7 mouse cellular contexts compared by ENCODE assay signal in the genomic region with DNA sequence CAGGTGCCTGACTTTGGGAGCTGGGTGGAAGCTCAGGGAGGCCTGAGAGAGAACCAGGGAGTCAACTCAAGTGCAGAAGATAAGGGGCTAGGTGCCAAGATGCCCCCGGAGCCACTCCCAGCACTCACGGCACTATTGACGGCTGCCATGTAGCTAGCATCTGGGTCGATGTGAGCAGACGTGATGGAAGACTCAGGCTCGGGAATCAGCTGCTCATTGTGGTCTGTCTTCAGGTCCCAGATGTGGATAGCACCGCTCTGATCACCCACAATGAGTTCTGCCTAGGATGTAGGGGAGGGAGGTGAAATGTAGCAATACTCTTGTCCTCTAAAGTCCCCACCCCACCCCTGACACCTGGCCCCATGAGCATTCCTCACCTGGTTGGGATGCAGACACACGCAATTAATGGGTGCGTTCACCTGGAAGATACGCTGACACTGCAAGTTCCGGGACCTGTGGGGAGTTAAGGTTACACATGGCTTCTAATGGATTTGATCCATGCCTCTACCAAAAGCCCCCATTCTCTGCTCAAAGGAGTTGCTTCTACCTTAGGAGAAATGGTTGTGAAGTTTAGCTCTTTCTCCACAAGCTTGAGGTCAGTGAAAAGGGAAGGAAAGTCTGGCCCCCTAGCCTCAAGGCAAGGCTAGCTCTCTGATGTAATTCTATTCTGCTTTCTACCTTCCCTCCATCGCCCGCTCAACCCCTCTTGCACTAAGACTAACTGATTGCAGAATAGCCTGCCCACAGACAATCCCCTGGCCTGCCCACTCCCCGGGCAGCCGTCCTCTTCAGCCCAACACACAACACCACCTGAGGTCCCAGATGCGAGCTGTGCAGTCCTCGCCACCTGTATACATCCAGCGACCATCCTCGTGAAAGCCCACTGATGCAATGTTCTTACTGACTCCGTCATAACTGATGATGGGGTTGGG. TPM values are rescaled to one million over a fixed set of nuclear protein-coding genes. Genes with fewer than 3 reads are reported as not detected.
DNase-seq lines count a peak whose midpoint lies in the region; ATAC-seq and TF ChIP-seq lines count a peak whose summit lies in the region.

No protein-coding gene starts in this region.

- 92% methylated on average over 20 of the region's 20 CpGs for WGBS in lung, embryonic 14.5 days
- 90% methylated on average over 20 of the region's 20 CpGs for whole genome bisulfite sequencing in forebrain, embryonic 15.5 days
- WGBS in limb, embryonic 13.5 days: 92% methylated on average over 20 of the region's 20 CpGs
- WGBS in small intestine, adult 2 months: 84% methylated on average over 20 of the region's 20 CpGs

- H3K4me3 ChIP-seq in lung, embryonic 14.5 days (ENCODE audit: low read depth, low read length): 0 out of 2 replicates have a peak overlapping the region, but pooled peaks have one; percentile 73
- H3K4me3 ChIP-seq in forebrain, embryonic 15.5 days: no peak overlapping the region
- H3K4me3 ChIP-seq in limb, embryonic 13.5 days: no peak overlapping the region
- no peak overlapping the region for H3K4me3 ChIP-seq in small intestine, adult 2 months (ENCODE audit: low read depth, low read length)

- no peaks in the 10 kb centered on the region for H3K9me3 ChIP-seq in lung, embryonic 14.5 days (ENCODE audit: low read depth, low read length)
- H3K9me3 ChIP-seq in forebrain, embryonic 15.5 days: no peaks in the 10 kb centered on the region
- no peaks in the 10 kb centered on the region for H3K9me3 ChIP-seq in limb, embryonic 13.5 days

- no peak for TF ChIP-seq POLR2A in small intestine, adult 2 months (IDR thresholded peaks at IDR 0.05; ENCODE audit: low read depth, low read length)

- DNase-seq in lung, embryonic 14.5 days: no peak
- DNase-seq in lung, postnatal 25 days (ENCODE audit: low spot score): no peak
- DNase-seq in gastrocnemius, adult 18-20 months (ENCODE audit: low spot score): no peak
- no peak for DNase-seq in thymus, postnatal 36 days

- H3K27ac ChIP-seq in lung, embryonic 14.5 days (ENCODE audit: low read depth): no peak overlapping the region
- no peak overlapping the region for H3K27ac ChIP-seq in forebrain, embryonic 15.5 days (replicated peaks)
- H3K27ac ChIP-seq in limb, embryonic 13.5 days: no peak overlapping the region
- peak overlapping the region; percentile 1; the same call in 1 of the 2 replicates for H3K27ac ChIP-seq in small intestine, adult 2 months (ENCODE audit: insufficient read depth, low read depth, low read length)

- peak overlapping the region; percentile 62 for H3K4me2 ChIP-seq in lung, embryonic 14.5 days
- H3K4me2 ChIP-seq in forebrain, embryonic 15.5 days (replicated peaks): peak overlapping the region; percentile 53
- peak overlapping the region; percentile 77 for H3K4me2 ChIP-seq in limb, embryonic 13.5 days (replicated peaks)

- peak overlapping the region; percentile 82 for H3K9ac ChIP-seq in lung, embryonic 14.5 days
- H3K9ac ChIP-seq in forebrain, embryonic 15.5 days (replicated peaks): 0 out of 2 replicates have a peak overlapping the region, but pooled peaks have one; percentile 10
- peak overlapping the region; percentile 83 for H3K9ac ChIP-seq in limb, embryonic 13.5 days

- H3K27me3 ChIP-seq in lung, embryonic 14.5 days (ENCODE audit: insufficient read depth, low read length): no peaks in the 10 kb centered on the region
- no peaks in the 10 kb centered on the region for H3K27me3 ChIP-seq in forebrain, embryonic 15.5 days
- no peaks in the 10 kb centered on the region for H3K27me3 ChIP-seq in limb, embryonic 13.5 days
- no peaks in the 10 kb centered on the region for H3K27me3 ChIP-seq in small intestine, adult 2 months (ENCODE audit: control insufficient read depth, insufficient read depth, low read length)

- H3K36me3 ChIP-seq in lung, embryonic 14.5 days (ENCODE audit: insufficient read depth): peaks cover 40% of the 10 kb centered on the region
- H3K36me3 ChIP-seq in forebrain, embryonic 15.5 days: peaks cover 34% of the 10 kb centered on the region
- H3K36me3 ChIP-seq in limb, embryonic 13.5 days: peaks cover 55% of the 10 kb centered on the region
- H3K36me3 ChIP-seq in small intestine, adult 2 months (ENCODE audit: control insufficient read depth, insufficient read depth, low read length): peaks cover 28% of the 10 kb centered on the region

- peaks cover 6% of the 10 kb centered on the region; the same call in 1 of the 2 replicates for H3K4me1 ChIP-seq in lung, embryonic 14.5 days (ENCODE audit: insufficient read depth)
- peaks cover 29% of the 10 kb centered on the region for H3K4me1 ChIP-seq in forebrain, embryonic 15.5 days
- peaks cover 36% of the 10 kb centered on the region for H3K4me1 ChIP-seq in limb, embryonic 13.5 days
- H3K4me1 ChIP-seq in small intestine, adult 2 months (ENCODE audit: control insufficient read depth, insufficient read depth, insufficient read length, low read length): peaks cover 31% of the 10 kb centered on the region

- TF ChIP-seq CTCF in lung, embryonic 14.5 days (IDR thresholded peaks at IDR 0.05; ENCODE audit: low read depth): no peak
- TF ChIP-seq CTCF in small intestine, adult 2 months (IDR thresholded peaks at IDR 0.05; ENCODE audit: extremely low read depth, insufficient read length, insufficient replicate concordance, low read depth, low read length): no peak

- ATAC-seq in lung, embryonic 14.5 days (ENCODE audit: insufficient read depth): no peak
- ATAC-seq in forebrain, embryonic 15.5 days (replicated peaks): no peak
- ATAC-seq in limb, embryonic 13.5 days (ENCODE audit: low FRiP score, low read depth): no peak

RNA-seq across cellular contexts. Expression of gene Mlst8, which starts 1.6 kb away (rescaled TPM):
- 23.8 and 30.2 TPM in 2 replicates for polyA plus RNA-seq in lung, embryonic 14.5 days (2014; fragmentation: Nextera tagmentation; extraction: Ambion mirVana)
- 35.2 and 36.4 TPM in 2 replicates for polyA plus RNA-seq in forebrain, embryonic 15.5 days (2015; fragmentation: Nextera tagmentation; extraction: Ambion mirVana)
- 33.1 and 35.6 TPM in 2 replicates for polyA plus RNA-seq in limb, embryonic 13.5 days (2015; fragmentation: Nextera tagmentation; extraction: Ambion mirVana)
- polyA plus RNA-seq in small intestine, adult 2 months (2012; rRNA removed): 16.9 and 33.7 TPM in 2 replicates
- total RNA-seq in gastrocnemius, adult 18-20 months (2021): 10 to 100 TPM in 1 of 2 experiments, 1 to 10 TPM in 1; 9.9 to 11.1 TPM

RNA-seq across cellular contexts. Expression of gene Bricd5, which starts 3.6 kb away (rescaled TPM):
- 0.37 TPM in 1 of 2 replicates, not detected in the other for polyA plus RNA-seq in lung, embryonic 14.5 days (2014; fragmentation: Nextera tagmentation; extraction: Ambion mirVana)
- polyA plus RNA-seq in forebrain, embryonic 15.5 days (2015; fragmentation: Nextera tagmentation; extraction: Ambion mirVana): 0.40 TPM in 1 of 2 replicates, not detected in the other
- polyA plus RNA-seq in limb, embryonic 13.5 days (2015; fragmentation: Nextera tagmentation; extraction: Ambion mirVana): not detected in 2 replicates
- polyA plus RNA-seq in small intestine, adult 2 months (2012; rRNA removed): 0.77 and 2.3 TPM in 2 replicates
- under 1 TPM in 1 of 2 experiments, not detected in 1; 0.31 TPM for total RNA-seq in gastrocnemius, adult 18-20 months (2021)

RNA-seq across cellular contexts. Expression of gene Pgp, which starts 7.1 kb away (rescaled TPM):
- polyA plus RNA-seq in lung, embryonic 14.5 days (2014; fragmentation: Nextera tagmentation; extraction: Ambion mirVana): 57.9 and 60.2 TPM in 2 replicates
- 51.0 and 54.0 TPM in 2 replicates for polyA plus RNA-seq in forebrain, embryonic 15.5 days (2015; fragmentation: Nextera tagmentation; extraction: Ambion mirVana)
- 50.2 and 51.3 TPM in 2 replicates for polyA plus RNA-seq in limb, embryonic 13.5 days (2015; fragmentation: Nextera tagmentation; extraction: Ambion mirVana)
- polyA plus RNA-seq in small intestine, adult 2 months (2012; rRNA removed): 130 and 178 TPM in 2 replicates
- 10 to 100 TPM; 47.6 to 52.1 TPM for total RNA-seq in gastrocnemius, adult 18-20 months (2021)

RNA-seq across cellular contexts. Expression of gene E4f1, which starts 7.2 kb away (rescaled TPM):
- 22.3 and 25.2 TPM in 2 replicates for polyA plus RNA-seq in lung, embryonic 14.5 days (2014; fragmentation: Nextera tagmentation; extraction: Ambion mirVana)
- 44.0 and 44.9 TPM in 2 replicates for polyA plus RNA-seq in forebrain, embryonic 15.5 days (2015; fragmentation: Nextera tagmentation; extraction: Ambion mirVana)
- polyA plus RNA-seq in limb, embryonic 13.5 days (2015; fragmentation: Nextera tagmentation; extraction: Ambion mirVana): 38.3 and 45.7 TPM in 2 replicates
- 52.9 and 74.5 TPM in 2 replicates for polyA plus RNA-seq in small intestine, adult 2 months (2012; rRNA removed)
- total RNA-seq in gastrocnemius, adult 18-20 months (2021): 10 to 100 TPM; 10.8 TPM

RNA-seq across cellular contexts. Expression of gene Caskin1, which starts 11.1 kb away (rescaled TPM):
- 0.93 and 1.1 TPM in 2 replicates for polyA plus RNA-seq in lung, embryonic 14.5 days (2014; fragmentation: Nextera tagmentation; extraction: Ambion mirVana)
- 25.6 and 26.4 TPM in 2 replicates for polyA plus RNA-seq in forebrain, embryonic 15.5 days (2015; fragmentation: Nextera tagmentation; extraction: Ambion mirVana)
- polyA plus RNA-seq in limb, embryonic 13.5 days (2015; fragmentation: Nextera tagmentation; extraction: Ambion mirVana): 5.0 and 5.2 TPM in 2 replicates
- polyA plus RNA-seq in small intestine, adult 2 months (2012; rRNA removed): 0.50 and 0.77 TPM in 2 replicates
- total RNA-seq in gastrocnemius, adult 18-20 months (2021): under 1 TPM; 0.09 to 0.17 TPM

Comparison
In these comparisons a context has a peak if more than half of its experiments do, and no peak if none do; other contexts are left out.
1. H3K9ac ChIP-seq: peak in every context shown above with its lines; median percentile 83 in limb, embryonic 13.5 days; 82 in lung, embryonic 14.5 days; 10 in forebrain, embryonic 15.5 days.